Mouse (Mus musculus) erythroblast, embryonic 14.5 days (primary cell): Measurements from ENCODE around the gene Nkain2.

ENCODE experiments used
- GATA1 ChIP-seq: IDR thresholded peaks from 2 replicates; pipeline ENCODE4 v1.6.1; 2012; ENCODE audit warnings: low read length, inconsistent platforms, mixed read lengths
- TAL1 ChIP-seq: IDR thresholded peaks from 3 replicates; pipeline ENCODE4 v1.6.1; 2012; ENCODE audit warnings: low read length, inconsistent platforms, mixed read lengths

GRCm38 (mm10) chr10:32557673-32558072 lies 332.6 kb downstream of the Nkain2 start:
- no peak for TF ChIP-seq GATA1
- 0 out of 3 replicates have a peak, but pooled peaks have one; percentile 17 for TF ChIP-seq TAL1
